Mouse (Mus musculus) left cerebral cortex, postnatal 14 days (tissue): ENCODE measurements around the gene Barhl1. TPM values are rescaled to one million over a fixed set of nuclear protein-coding genes. Genes with fewer than 3 reads are reported as not detected.

Source experiments
- DNase-seq, 2 experiments: peaks; one replicate each; pipeline ENCODE4 v3.0.0; 2021 to 2022; ENCODE audit warnings: low spot score in 2 of 2, mixed read lengths in 1 of 2
- intact Hi-C: fragments of 180-260 bp; cut with DNase I; formaldehyde crosslinking; loops from one replicate; pipeline ENCODE4 v1.15.1; 2025
- total RNA-seq, 2 experiments: library from RNA; stranded (reverse); gene quantifications; 2 replicates each; pipeline ENCODE4 v1.2.3; 2021

The Barhl1 gene
- total RNA-seq, 2 experiments from 2014 or later, result 0.29 TPM; not detected in 1

DNA sequence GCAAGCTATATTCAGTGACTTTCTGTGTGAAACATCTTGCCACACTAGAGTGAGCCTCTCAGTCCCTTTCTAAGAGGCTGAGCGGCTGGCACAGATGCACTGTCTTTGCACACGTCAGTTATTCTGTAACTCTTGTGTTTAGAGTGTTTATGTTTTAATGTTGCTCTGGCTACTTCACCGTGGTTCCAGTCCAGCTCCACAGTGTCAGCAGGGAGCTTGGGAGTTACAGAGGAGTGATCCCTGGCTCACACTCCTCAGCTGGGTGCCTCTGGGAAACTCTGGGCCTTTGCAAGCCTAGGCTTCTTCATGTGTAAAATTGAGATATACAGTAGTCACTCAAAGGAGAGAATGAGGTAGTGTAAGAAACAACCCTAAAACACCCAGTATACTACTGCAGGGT is 34.4 kb downstream of the Barhl1 start:
- DNase-seq, result no peak
- intact Hi-C loops, result no loop called here

DNA sequence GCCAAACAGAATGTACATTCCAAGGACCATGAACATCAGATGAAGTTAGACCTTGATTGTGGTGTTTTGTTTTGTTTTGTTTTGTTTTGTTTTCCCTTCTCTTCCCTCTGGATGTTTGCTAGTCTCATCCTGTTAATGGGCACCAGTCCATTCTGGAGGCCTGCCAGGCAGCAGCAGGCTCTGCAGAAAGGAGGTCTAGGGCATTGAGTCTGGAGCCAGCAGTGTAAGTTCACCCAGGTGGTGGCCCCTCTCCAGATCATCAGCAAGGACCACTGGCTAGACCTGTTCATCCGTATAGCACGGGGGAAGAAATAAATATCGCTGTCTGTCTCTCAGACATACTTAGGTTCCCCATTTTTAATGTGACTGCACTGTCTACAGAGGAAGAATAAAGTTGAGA is 35.2 kb downstream of the Barhl1 start:
- intact Hi-C loops, result no loop called here

DNA sequence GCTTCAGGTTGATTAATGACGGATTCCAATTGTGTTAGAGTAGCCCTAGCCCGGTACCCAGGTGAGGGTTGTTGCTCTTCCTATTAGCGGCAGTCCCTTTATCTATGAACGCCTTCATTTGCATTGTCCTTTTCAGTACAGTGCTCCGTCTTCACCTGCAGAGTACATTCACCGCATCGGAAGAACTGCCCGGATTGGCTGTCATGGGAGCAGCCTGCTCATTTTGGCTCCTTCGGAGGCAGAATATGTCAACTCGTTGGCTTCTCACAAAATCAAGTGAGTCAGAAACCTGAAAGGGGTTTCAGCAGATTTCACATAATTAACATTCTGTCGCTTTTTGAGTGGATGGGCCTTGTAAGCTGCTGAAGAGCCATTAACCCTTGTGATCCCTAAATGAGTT is 40.9 kb downstream of the Barhl1 start:
- intact Hi-C loops, result no loop called here
- peak in 1 of 2 experiments; percentile 15 for DNase-seq

More for the DNA sequence above, 35.2 kb downstream of the Barhl1 start:
- DNase-seq, result no peak

DNA sequence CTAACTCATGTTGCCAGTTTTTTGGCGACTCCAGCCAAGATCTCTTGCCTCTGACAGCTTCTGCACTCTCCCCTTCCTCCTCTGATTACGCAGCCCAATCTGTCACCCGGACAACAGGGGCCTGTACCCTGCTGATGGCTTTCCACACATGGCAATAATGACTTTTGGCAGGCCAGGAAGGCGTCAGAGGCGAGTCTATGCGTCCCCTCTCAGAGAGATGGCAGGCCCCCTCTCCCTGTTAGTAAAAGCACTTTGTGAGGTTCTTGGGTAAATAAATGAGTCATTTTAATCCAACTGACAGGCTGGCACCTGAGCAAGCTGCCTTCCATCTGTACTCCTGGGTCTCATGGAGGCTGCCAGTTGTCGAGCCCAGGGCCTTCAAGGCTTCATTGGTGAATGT is 49.0 kb downstream of the Barhl1 start:
- intact Hi-C loops, result no loop called here
- DNase-seq, result no peak

DNA sequence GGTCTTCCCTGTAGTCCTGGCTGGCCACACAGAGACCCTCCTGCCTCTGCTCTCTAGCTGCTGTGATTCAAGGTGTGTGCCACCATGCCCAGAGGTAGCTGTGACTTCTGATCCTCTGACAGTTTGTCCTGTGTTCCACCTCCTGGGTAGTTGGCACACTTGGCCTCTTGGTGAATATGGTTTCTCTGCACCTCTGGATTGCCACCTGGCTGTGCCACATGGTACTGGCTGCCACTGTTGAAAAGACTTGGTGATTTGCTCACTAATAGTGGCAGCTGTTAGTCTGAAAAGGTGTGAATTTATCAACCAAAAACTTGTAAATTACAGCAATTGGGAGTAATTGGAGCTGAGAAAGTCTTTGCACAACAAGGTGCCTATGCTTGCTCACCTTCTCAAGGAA is 52.6 kb downstream of the Barhl1 start:
- intact Hi-C loops, result no loop called here
- no peak for DNase-seq

DNA sequence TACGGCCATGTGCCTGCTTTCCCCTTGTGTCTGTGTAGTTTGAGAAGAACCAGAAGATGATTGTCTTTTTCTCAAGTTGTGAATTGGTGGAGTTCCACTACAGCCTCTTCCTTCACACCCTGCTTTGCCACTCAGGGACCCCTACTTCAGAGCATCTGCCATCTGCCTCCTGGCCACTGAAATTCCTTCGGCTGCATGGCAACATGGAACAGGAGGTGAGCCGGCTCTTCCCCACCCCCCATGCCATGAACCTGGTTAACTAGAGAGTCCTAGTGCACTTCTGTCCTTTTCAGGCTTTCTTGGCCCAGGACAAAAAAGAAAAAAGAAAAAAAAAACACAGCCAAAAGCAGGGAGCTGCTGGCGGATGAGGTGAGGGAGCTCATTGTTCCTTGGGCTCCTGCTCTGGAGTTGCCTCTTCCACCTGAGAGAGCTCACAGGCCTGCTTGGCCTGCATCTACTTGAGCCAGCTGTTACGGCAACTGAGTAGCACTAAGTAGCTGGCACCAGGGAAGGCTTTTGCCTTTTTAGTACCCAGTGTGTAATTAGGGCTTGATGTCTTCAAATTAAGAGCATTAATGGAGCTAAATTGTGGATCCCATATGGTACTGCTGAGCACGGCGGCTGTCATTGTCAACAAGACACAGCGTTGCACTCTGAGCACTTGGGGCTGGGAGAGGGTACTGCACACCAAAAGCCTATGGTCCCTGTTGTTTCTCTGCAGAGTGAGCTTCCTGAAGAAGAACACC is 55.6 kb downstream of the Barhl1 start:
- DNase-seq, result no peak
- intact Hi-C loops, result no loop called here

DNA sequence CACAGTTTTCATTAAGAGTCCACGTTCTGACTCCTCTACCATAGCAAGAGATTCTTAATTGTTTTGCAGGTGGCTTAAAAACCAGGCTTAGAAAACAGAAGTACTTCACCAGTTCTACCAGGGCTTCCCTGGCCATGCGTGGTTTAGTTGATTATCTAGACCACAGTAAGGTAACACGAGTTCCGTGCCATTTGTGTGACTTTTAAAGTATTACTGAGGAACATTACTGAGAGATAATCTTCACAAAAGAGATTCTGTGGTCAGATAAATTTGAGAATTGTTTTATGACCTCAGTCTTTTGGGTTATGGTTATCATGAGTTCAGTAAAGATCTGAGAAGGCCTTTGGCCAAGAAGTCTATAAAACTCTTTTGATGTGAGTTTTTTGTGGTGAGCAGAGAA is 57.2 kb downstream of the Barhl1 start:
- intact Hi-C loops, result loop anchor here (5.0 kb wide), 1 partner anchor 102 kb away; no protein-coding TSS in a partner anchor
- no peak for DNase-seq

Other genes starting within 250 kb of the Barhl1 start
- not detected for gene Spaca9, start 216.9 kb downstream of the Barhl1 start, total RNA-seq
- gene Ak8, start 216.5 kb downstream of the Barhl1 start, total RNA-seq, result 1 to 10 TPM; 1.7 to 2.1 TPM
- gene Gtf3c4, start 76.3 kb downstream of the Barhl1 start, total RNA-seq, result 10 to 100 TPM; 38.5 to 39.9 TPM
- 1 to 10 TPM; 6.7 to 7.8 TPM for gene Ddx31, start 76.3 kb downstream of the Barhl1 start, total RNA-seq
- under 1 TPM; 0.40 to 0.62 TPM for gene Cfap77, start 138.4 kb upstream of the Barhl1 start, total RNA-seq
- gene Ttf1, start 143.6 kb upstream of the Barhl1 start, total RNA-seq, result 10 to 100 TPM in 1 of 2 experiments, 1 to 10 TPM in 1; 10.0 to 10.7 TPM
- 10 to 100 TPM; 49.2 to 54.2 TPM for gene Setx, start 207.5 kb upstream of the Barhl1 start, total RNA-seq